Mouse (Mus musculus) frontal cortex, adult 2 months (tissue): ENCODE results near the gene Lrrc29. TPM values are rescaled to one million over a fixed set of nuclear protein-coding genes. Genes with fewer than 3 reads are reported as not detected.

Experiments
- DNase-seq, 2 experiments: peaks; one replicate each; pipeline ENCODE4 v3.0.0; 2022; ENCODE audit warnings: low spot score in 1 of 2; ENCODE audit errors: extremely low spot score in 1 of 2
- polyA plus RNA-seq: library from polyadenylated mRNA; depleted of rRNA; stranded (reverse); fragments of >200 nt; gene quantifications from 2 replicates; pipeline ENCODE4 v1.2.3, GENCODE M21; 2012

Gene Lrrc29
- polyA plus RNA-seq, 1 experiment = 4.8 TPM

GRCm38 (mm10) chr8:105312891-105313481, 13.1 kb downstream of the Lrrc29 start:
- no peak for DNase-seq

GRCm38 (mm10) chr8:105311718-105312117, 14.4 kb downstream of the Lrrc29 start:
- no peak for DNase-seq

- no peak for DNase-seq
These were observed 16.0 kb downstream of the Lrrc29 start for GRCm38 (mm10) chr8:105310118-105310517.

GRCm38 (mm10) chr8:105309142-105309847, 16.8 kb downstream of the Lrrc29 start:
- DNase-seq = no peak

- DNase-seq = no peak
These were observed 17.6 kb downstream of the Lrrc29 start for GRCm38 (mm10) chr8:105308428-105308827.

GRCm38 (mm10) chr8:105307670-105308069, 18.4 kb downstream of the Lrrc29 start:
- DNase-seq = no peak

GRCm38 (mm10) chr8:105306146-105306691, 19.9 kb downstream of the Lrrc29 start:
- no peak for DNase-seq

GRCm38 (mm10) chr8:105305211-105306145, 20.6 kb downstream of the Lrrc29 start, which contains the start of gene Elmo3:
TSS of gene Elmo3 (plus strand) at chr8:105305601.
- no peak for DNase-seq

- DNase-seq = no peak
These were observed 21.5 kb downstream of the Lrrc29 start for GRCm38 (mm10) chr8:105304325-105305210.

GRCm38 (mm10) chr8:105303874-105304273, 22.2 kb downstream of the Lrrc29 start:
- no peak for DNase-seq

GRCm38 (mm10) chr8:105303396-105303795, 22.7 kb downstream of the Lrrc29 start:
- no peak for DNase-seq

- DNase-seq = no peak
These were observed 26.1 kb downstream of the Lrrc29 start for GRCm38 (mm10) chr8:105299962-105300361.

GRCm38 (mm10) chr8:105298351-105299252, 27.5 kb downstream of the Lrrc29 start:
- DNase-seq = no peak

- DNase-seq = peak; percentile 81 to 96
These were observed 28.4 kb downstream of the Lrrc29 start, which contains the start of gene E2f4 for GRCm38 (mm10) chr8:105297511-105298192. TSS of gene E2f4 (plus strand) at chr8:105297663.

- no peak for DNase-seq
These were observed 30.0 kb downstream of the Lrrc29 start, which contains the start of gene Exoc3l for GRCm38 (mm10) chr8:105295895-105296573. TSS of gene Exoc3l (minus strand) at chr8:105296101.

GRCm38 (mm10) chr8:105295256-105295655, 30.8 kb downstream of the Lrrc29 start:
- no peak for DNase-seq

- no peak for DNase-seq
These were observed 31.3 kb downstream of the Lrrc29 start for GRCm38 (mm10) chr8:105294776-105295175.

GRCm38 (mm10) chr8:105293405-105293804, 32.7 kb downstream of the Lrrc29 start:
- no peak for DNase-seq
